Mouse (Mus musculus): Measurements from ENCODE around the gene Arhgef28.

- TF ChIP-seq POLR2A (IDR thresholded peaks at IDR 0.05; ENCODE audit: control insufficient read depth in 1 of 2, insufficient read depth in 1 of 2, low read depth in 1 of 2, low read length in 2 of 2, poor library complexity in 1 of 2) (no peak), JUND (IDR thresholded peaks at IDR 0.05; ENCODE audit: low read depth, low read length) (no peak), CHD1 (IDR thresholded peaks at IDR 0.05; ENCODE audit: low read depth, low read length) (no peak), MYC (IDR thresholded peaks at IDR 0.05; ENCODE audit: low read depth, low read length) (no peak), POLR2AphosphoS5 (IDR thresholded peaks at IDR 0.05; ENCODE audit: borderline replicate concordance, low read depth, low read length) (no peak), USF1 (IDR thresholded peaks at IDR 0.05; ENCODE audit: low read depth, low read length) (no peak), EP300 (IDR thresholded peaks at IDR 0.05; ENCODE audit: low read depth in 1 of 2, low read length in 2 of 2) (no peak), ZKSCAN1 (IDR thresholded peaks at IDR 0.05; ENCODE audit: low read depth, low read length) (no peak), CTCF (IDR thresholded peaks at IDR 0.05 in 2 of 3, conservative IDR thresholded peaks at IDR 0.05 in 1 of 3; ENCODE audit: control insufficient read depth in 1 of 3, insufficient read depth in 1 of 3, low read depth in 2 of 3, low read length in 3 of 3, poor library complexity in 1 of 3, severe bottlenecking in 1 of 3) (no peak), HCFC1 (IDR thresholded peaks at IDR 0.05; ENCODE audit: low read depth, low read length) (no peak)
Observed at GRCm38 (mm10) chr13:98028711-98029250, 177.5 kb downstream of the Arhgef28 start.
